Mouse (Mus musculus): ENCODE measurements around the gene Acot6. TPM values are rescaled to one million over a fixed set of nuclear protein-coding genes. Genes with fewer than 3 reads are reported as not detected.

Acot6 gene
- polyA plus RNA-seq, 1 experiment from 2014 or later: 1.0 TPM

- H3K4me2 ChIP-seq (replicated peaks): no peak overlapping the region
- 92% methylated on average over 14 of the region's 14 CpGs for WGBS
- H3K4me3 ChIP-seq: no peak overlapping the region
- no peaks in the 10 kb centered on the region for H3K9me3 ChIP-seq (replicated peaks)
- no peak overlapping the region for H3K9ac ChIP-seq
- H3K36me3 ChIP-seq: peaks cover 67% of the 10 kb centered on the region
- H3K27ac ChIP-seq: no peak overlapping the region
- no peaks in the 10 kb centered on the region for H3K27me3 ChIP-seq
- no peaks in the 10 kb centered on the region for H3K4me1 ChIP-seq
- ATAC-seq (ENCODE audit: low FRiP score): no peak
Observed at GRCm38 (mm10) chr12:84158156-84158555, 57.7 kb downstream of the Acot6 start.

GRCm38 (mm10) chr12:84160491-84160890, 60.0 kb downstream of the Acot6 start:
- Histone ChIP-seq H3K9me3 (replicated peaks) (no peaks in the 10 kb centered on the region), H3K4me2 (replicated peaks) (no peak overlapping the region), H3K27ac (no peak overlapping the region), H3K27me3 (no peaks in the 10 kb centered on the region), H3K9ac (no peak overlapping the region), H3K4me1 (no peaks in the 10 kb centered on the region), H3K36me3 (peaks cover 48% of the 10 kb centered on the region), H3K4me3 (no peak overlapping the region)
- no peak for ATAC-seq (ENCODE audit: low FRiP score)
- 91% methylated on average over 8 of the region's 8 CpGs for WGBS

Other genes with a start within 250 kb of the Acot6 start
- 30.8 and 31.5 TPM in 2 replicates for gene Numb, start 178.7 kb upstream of the Acot6 start, polyA plus RNA-seq (2016; fragmentation: Nextera tagmentation; extraction: Ambion mirVana)
- 18.5 and 18.7 TPM in 2 replicates for gene Riox1, start 150.0 kb upstream of the Acot6 start, polyA plus RNA-seq (2016; fragmentation: Nextera tagmentation; extraction: Ambion mirVana)
- not detected in 2 replicates for gene Heatr4, start 115.8 kb upstream of the Acot6 start, polyA plus RNA-seq (2016; fragmentation: Nextera tagmentation; extraction: Ambion mirVana)
- gene Acot2, start 112.8 kb upstream of the Acot6 start, polyA plus RNA-seq (2016; fragmentation: Nextera tagmentation; extraction: Ambion mirVana): 16.1 and 18.0 TPM in 2 replicates
- gene Acot1, start 91.2 kb upstream of the Acot6 start, polyA plus RNA-seq (2016; fragmentation: Nextera tagmentation; extraction: Ambion mirVana): 60.6 and 70.2 TPM in 2 replicates
- 0.25 and 0.59 TPM in 2 replicates for gene Acot4, start 62.3 kb upstream of the Acot6 start, polyA plus RNA-seq (2016; fragmentation: Nextera tagmentation; extraction: Ambion mirVana)
- gene Gm49366, start 61.7 kb upstream of the Acot6 start, polyA plus RNA-seq (2016; fragmentation: Nextera tagmentation; extraction: Ambion mirVana): not detected in 2 replicates
- gene Acot3, start 48.5 kb upstream of the Acot6 start, polyA plus RNA-seq (2016; fragmentation: Nextera tagmentation; extraction: Ambion mirVana): 0.34 and 0.61 TPM in 2 replicates
- gene Acot5, start 31.3 kb upstream of the Acot6 start, polyA plus RNA-seq (2016; fragmentation: Nextera tagmentation; extraction: Ambion mirVana): not detected in 2 replicates
- 8.7 and 11.2 TPM in 2 replicates for gene Dnal1, start 13.7 kb downstream of the Acot6 start, polyA plus RNA-seq (2016; fragmentation: Nextera tagmentation; extraction: Ambion mirVana)
- 3.8 and 4.2 TPM in 2 replicates for gene Pnma1, start 47.8 kb downstream of the Acot6 start, polyA plus RNA-seq (2016; fragmentation: Nextera tagmentation; extraction: Ambion mirVana)
- gene Elmsan1, start 118.2 kb downstream of the Acot6 start, polyA plus RNA-seq (2016; fragmentation: Nextera tagmentation; extraction: Ambion mirVana): 7.2 and 8.0 TPM in 2 replicates
- gene Ptgr2, start 184.6 kb downstream of the Acot6 start, polyA plus RNA-seq (2016; fragmentation: Nextera tagmentation; extraction: Ambion mirVana): 16.0 and 17.4 TPM in 2 replicates
- gene Zfp410, start 216.2 kb downstream of the Acot6 start, polyA plus RNA-seq (2016; fragmentation: Nextera tagmentation; extraction: Ambion mirVana): 99.3 and 101 TPM in 2 replicates